Mouse (Mus musculus) gastrocnemius, postnatal 10 days (tissue): Measurements from ENCODE around the gene Itpkb. TPM values are rescaled to one million over a fixed set of nuclear protein-coding genes. Genes with fewer than 3 reads are reported as not detected.

Experiments used
- DNase-seq: peaks from one replicate; pipeline ENCODE4 v3.0.0; 2021; ENCODE audit warnings: mixed read lengths
- total RNA-seq, 2 experiments: library from RNA; stranded (reverse); gene quantifications; 2 replicates each; pipeline ENCODE4 v1.2.3; 2021

Itpkb gene
- total RNA-seq, 2 experiments from 2014 or later: 30.1 to 38.7 TPM

DNA sequence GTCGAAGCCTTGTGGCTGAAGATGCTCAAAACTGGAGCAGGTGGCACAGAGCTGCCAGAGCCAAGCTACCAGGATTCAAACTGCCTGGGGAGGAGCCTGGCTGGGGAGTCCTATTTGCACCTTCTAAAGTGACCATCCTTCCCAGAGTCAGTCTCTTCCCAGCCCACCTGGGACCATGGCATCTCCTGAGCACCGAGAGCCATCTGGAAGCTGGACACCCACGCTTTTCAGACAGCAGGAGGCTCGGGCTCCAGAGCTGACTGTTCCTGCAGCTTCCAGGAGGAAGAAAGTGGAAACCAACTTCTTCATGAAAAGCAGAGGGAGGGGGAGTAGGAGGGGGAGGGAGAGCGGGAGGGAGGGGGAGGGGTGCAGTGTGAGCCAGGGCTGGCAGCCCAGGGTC, 135.3 kb downstream of the Itpkb start:
- DNase-seq: no peak

DNA sequence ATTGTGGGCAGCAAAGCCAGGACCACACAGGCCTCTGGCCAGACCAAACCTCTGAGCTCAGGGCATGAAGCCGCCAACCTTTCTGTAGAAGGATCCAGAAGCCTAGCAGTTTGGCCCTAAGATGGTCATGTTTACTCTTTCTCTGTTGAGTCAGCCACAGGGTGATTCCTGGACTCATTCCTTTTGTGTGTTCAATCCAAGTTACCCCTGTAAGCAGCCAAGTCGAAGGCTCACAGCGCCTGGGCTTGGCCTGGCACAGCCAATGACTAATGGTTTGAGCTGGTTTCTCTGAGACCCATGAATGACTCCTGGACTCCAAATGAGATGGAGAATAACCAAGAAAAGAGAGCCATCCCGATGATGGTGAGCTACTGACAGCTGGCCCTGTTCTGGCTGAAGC, 137.7 kb downstream of the Itpkb start:
- no peak for DNase-seq

DNA sequence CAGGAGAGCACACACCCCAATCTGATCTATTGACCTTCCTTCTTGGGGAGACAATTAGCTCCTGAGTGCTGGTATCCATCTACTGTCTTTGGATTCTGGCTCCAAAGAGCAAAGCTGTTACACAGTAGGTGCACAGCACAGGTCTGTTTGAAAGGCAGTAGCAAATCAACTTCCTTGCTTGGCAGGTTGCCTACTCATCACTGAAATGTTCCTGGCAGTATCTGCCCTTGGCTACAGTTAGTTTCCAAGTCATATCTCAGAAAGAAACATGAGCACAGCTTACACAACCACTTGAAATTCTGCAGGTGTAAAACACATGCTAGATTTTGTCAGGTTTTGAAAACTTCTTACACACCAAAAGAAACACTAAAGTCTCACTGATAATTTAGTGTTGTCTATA, 143.3 kb downstream of the Itpkb start:
- DNase-seq: no peak

Other genes with a start within 250 kb of the Itpkb start
- gene Coq8a, start 130.9 kb upstream of the Itpkb start, total RNA-seq: 100 to 1,000 TPM; 324 to 400 TPM
- gene Psen2, start 67.0 kb upstream of the Itpkb start, total RNA-seq: 10 to 100 TPM; 11.3 to 11.7 TPM
- 1 to 10 TPM; 1.2 to 2.1 TPM for gene Stum, start 153.0 kb downstream of the Itpkb start, total RNA-seq
- gene Parp1, start 238.4 kb downstream of the Itpkb start, total RNA-seq: 10 to 100 TPM; 58.0 to 63.8 TPM